Mouse (Mus musculus) thymus, postnatal 36 days (tissue): ENCODE results near the gene Def6.

Experiments
- DNase-seq, 2 experiments: peaks; one replicate each; pipeline ENCODE4 v3.0.0; 2022; ENCODE audit warnings: mixed read lengths in 2 of 2

Def6 gene

DNA sequence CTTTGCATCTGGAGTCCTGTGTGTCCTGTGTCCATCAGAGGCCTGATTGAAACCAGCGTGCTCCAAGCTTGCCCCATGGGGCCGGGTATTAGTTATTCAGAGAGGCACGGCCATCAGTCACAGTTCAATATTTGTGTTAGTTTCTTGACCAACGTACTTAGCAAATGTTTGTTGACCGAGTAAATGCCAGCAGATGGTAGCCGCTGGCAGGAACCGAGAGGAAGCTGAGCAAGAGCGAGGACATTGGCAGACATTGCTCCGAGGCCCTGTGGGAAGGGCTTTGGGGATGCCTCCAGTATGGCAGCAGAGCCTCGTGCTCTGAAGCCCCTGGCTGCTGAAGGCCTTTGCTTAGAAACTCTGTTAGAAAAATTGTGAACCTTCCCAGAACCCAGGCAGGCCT, 70.1 kb downstream of the Def6 start:
- DNase-seq, result no peak

DNA sequence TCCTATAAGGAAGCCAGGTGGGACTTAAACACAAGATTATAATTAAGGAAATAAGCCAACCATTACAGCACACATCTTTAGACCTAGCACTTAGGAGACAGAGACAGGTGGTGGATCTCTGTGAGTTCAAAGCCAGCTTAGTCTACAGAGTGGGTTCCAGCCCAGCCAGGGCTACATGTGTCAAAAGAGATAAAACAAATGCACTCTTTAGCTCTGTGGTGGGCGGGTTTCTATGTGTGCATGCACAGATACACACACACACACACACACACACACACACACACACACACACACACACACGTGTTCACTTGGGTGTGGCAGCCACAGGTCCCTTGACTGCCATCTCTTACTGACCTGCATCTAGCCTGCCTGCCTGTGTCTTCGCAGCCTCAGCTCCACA, 70.6 kb downstream of the Def6 start:
- DNase-seq, result no peak
